Mouse (Mus musculus) heart, adult 18-20 months (tissue): ENCODE measurements at regions not wholly inside any gene's neighbourhood (a gene's known extent, or its start where the extent isn't known, plus 50 kb on each side); places are given as distances from the start of the nearest gene placed in this dataset.
A peak's percentile ranks its signal among the peaks of the same experiment; 100 is the strongest.

Experiments used
- DNase-seq, 2 experiments: peaks; one replicate each; pipeline ENCODE4 v3.0.0; 2021 to 2022; ENCODE audit warnings: mixed read lengths in 1 of 2

DNA sequence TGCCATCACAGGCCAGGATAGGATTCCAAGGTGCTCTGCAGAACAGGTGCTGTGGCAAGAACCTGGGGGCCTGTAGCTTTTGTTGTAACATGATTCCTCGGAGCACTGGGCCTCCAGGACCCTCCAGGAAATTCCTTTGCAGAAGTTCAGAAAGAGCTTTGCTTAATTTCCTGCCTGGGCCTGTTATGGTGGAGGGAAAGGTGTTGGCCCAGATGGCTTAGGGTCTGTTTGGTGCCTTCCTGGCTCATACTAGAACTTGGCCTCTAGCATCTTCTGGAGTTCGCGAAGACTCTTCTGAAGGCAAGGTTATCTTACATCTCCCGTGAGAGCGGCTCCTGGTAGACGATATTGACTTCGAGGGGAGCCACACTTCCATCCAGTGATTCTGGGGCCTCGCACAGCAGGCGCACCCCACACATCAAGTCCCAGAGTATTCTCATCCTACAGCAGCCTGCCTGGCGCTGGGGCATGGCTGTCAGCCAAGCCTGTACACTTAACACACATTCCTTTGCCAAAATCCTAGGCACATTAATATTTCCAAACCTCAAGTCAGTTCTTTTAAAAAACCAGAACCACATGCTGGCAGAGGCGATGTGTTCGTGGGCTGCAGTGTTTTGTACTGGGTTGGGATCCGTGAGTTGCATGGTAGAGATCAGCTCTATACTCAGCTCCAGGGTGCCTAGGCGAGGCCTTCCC is 54.5 kb upstream of the Cxcl14 start:
- no peak for DNase-seq

DNA sequence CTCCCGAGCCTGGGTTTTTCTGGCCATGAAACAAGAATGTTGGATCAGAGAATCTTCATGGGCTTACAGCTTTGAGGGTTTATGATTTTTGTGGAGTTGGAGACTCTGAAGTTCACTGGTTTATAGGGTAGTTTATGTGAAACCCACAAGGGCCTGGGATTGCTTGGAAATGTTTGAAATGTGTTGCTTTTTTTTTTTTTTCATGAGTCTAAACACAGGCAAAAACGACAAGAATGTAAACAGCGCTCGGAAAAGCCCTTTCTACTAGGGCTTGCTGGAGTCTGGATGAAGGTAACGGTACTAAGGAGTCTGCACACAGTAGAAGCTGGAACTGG is 55.0 kb upstream of the Cxcl14 start:
- DNase-seq = no peak

DNA sequence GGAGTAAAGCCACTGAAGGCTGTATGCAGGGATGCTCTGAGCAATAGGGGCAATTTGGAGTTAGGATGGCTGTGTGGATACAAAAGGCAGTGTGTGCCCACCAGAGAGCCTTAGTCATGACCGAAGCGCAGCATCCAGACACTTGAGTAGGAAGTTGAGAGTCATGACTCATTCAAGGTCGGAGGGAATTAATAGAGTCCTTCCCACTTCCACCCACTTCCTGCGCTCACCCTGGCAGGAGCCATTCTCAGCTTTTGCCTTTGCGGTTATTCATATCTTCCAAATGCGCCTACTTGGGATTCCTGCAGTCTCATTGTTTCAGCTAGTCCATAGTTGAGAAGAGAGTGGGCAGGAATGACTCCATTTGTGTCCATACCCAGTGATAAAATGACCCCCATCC is 56.1 kb upstream of the Cxcl14 start:
- DNase-seq = peak in 1 of 2 experiments; percentile 9

DNA sequence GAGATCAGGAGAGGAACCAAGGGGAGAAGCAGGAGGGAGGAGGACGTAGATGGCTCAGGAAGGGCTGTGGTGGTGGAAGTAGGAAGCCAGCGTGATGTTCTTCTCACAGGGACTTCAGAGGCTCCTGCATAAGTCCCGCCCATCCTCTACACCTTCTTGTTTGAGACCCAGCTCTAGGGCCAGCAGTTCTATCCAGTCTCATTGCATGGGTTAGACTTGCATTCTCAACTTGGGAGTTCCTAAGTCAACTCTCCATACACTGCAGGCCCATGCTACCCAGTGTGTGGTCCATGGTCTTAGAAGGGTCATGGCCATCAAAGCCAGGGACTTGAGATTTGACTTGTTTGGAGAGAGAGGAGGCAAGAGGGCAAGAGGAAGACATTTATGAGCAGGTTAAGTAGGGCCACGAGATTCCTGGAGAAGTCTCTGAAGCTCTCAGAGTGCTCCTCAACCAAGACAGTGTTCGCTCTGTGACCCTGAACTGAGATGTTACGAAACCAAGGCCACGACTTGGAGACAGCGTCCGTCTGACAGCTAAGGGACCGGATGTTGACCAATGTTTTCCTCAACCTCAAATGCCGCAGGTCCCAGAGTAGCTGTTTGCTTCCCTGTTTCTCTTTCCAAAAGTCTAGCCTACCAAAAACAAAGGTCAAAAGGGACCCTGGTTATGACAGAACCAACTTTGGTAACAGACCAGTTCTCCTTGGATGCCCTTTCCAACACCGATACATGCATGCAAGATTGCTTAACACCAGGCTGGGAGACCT is 56.7 kb upstream of the Cxcl14 start:
- DNase-seq = peak; percentile 24 to 72

DNA sequence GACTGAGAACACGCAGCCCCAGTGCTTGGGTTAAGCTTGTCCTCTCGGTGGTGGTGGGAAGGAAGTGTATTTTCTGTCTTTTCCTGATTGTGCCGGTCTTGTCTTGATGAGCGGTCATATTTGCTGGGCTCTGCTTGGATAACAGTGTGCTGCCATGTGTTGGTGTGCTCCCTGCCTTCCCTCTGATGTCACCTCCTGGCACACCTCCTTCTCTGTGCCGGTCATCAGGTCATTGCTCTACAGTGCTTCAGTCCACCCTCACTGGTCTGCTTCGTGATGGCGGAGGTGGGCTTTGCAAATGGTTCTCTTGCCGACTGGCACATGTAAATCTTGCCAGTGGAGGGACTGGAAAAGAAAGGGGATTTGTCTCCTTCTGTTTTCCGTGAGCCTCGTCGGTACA is 57.6 kb upstream of the Cxcl14 start:
- no peak for DNase-seq

DNA sequence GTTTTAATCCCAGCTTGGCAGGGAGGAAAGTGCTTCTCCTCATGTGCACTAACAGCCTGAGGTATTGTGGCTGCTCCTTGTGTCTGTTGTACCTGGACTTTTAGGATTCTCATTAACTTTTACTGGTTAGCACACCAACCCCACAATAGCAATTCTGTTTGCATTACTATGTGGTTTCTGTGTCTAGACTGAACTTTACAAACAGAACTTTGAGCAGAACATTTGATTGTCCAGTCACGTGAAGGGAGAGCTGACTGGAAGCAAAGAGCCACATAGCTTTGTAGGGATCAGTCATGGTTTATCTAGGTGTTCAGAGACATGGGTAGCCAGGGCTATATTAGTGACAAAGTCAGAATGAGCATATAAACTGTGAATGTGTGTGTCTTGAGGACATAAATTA is 58.3 kb upstream of the Cxcl14 start:
- DNase-seq = no peak

DNA sequence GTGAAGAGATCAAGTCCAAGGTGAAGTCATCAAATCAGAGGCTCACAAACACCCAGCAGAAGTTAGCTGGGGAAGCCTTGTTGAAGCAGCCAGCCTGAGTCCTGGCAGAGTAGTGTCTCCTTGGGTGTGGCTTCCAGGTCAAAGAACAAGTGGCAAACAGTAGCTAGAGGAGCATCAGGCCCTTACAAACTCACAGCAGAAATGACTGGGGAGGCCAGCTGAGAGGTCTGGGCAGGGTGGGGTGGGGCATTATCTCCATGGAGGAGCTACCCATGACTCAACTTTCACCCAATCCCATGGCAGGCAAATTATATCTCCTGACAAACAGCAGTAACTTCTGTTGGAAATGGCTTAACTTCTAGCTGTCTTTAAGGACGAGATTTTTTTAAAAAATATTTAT is 60.6 kb upstream of the Cxcl14 start:
- no peak for DNase-seq

DNA sequence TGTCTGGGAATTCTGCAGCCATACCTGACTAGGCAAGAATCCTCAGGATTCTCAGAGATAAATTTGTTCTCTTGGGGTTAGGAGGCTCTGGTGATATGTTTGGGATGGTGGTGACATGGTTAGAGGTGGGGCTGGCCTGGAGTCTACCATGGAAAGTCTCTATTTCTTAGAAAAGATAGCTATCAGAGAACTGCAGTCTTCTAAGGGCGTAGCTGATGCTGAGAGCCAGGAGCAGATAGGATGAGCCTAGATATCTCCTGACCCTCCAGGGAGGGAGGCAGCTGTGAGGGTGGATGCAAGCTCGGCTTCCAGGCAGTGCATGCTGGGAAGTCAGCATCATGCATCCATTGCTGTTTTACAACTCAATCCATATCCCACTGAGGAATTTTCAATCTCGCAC is 61.6 kb upstream of the Cxcl14 start:
- DNase-seq = no peak

DNA sequence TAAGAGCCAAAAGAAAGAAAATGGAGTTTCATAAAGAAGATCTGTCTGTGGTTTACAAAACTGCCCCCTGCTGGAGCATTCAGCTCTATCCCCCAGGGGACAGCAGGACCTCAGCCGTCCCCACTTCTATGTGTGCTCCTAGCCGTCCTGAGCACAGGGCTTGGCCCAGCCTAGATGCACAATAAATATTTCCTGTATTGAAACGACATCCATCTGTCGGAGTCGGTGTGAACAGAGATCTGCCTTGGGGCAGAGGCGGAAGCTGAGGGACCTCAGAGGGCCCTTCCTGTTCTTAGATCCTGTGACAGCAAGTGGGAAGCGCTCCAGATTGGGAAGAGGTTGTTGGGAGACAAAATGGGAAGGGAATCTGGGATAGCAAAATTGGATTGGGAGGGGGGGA is 62.5 kb upstream of the Cxcl14 start:
- DNase-seq = no peak

DNA sequence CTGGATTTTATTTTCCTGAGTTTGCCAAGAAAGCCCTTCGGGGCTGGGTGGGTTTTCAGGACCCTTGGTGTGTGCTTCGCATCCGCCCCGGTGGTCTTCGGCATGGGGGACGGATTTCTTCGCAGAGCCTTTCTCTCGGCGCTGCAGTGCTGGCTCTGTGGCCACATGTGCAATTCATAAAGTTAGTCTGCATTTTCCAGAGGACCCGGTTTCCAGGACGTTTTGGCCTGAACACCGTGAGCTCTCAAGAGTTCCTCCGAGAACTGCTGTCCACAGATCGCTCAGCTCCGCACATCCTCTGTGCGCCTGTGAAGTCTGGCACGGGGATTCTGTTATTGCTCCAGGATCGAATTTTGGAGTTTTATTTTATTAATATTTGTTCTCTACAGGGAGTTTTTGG is 63.2 kb upstream of the Cxcl14 start:
- peak in 1 of 2 experiments; percentile 27 for DNase-seq

DNA sequence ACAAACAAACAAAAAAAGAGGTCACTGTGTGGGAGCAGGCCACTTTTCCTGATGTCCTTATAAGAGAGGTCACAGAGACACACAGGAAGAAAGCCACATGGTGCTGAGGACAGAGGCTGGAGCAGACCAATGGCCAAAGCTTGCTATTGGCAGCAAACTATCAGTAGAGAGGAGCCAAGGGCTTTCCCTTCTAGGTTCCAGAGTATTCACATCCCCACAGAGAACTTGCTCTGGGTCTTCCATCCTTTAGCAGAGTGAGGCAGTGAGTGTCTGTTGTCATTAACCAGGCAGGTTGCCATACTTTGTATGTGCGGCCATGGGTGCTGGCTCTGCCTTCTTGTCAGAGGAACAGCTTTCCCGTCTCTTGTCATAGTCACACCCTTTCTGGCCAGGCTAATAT is 64.5 kb upstream of the Cxcl14 start:
- peak in 1 of 2 experiments; percentile 12 for DNase-seq

DNA sequence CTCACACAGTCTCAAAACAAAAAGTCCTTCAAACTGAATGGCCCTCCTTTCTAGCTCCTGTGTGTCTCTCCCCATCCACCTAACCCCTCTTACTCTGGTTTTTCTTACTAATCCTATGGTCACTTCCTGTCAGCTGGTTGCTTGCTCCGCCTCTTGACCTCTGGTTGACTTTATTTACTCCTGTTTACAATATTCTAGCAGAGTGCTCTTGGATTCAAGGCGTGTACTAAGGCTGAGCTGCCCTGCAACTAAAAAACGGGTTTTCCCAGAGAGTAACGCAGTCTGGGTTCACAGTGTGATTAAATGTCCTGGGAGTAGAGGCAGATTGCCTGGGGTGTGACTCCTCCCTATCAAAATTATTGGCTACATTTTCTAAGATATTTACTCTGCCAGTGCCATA is 64.2 kb upstream of the Gm3045 start:
- DNase-seq = no peak

DNA sequence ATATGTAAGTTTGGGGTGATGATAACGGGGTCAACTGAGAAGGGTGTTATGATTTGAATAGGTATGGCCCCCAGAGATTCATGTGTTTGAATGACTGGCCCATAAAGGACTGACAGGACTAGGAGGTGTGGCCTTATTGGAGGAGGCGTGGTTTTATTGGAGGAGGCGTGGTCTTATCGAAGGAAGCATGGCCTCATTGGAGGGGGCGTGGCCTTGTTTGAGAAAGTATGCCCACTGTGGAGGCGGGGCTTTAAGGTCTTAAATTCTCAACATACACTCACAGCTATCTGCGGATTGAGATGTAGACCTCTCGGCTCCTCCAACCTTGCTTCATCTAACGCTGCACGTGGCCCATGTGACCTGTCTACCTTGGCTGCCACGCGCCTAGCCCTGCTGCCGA is 63.7 kb upstream of the Gm3045 start:
- DNase-seq = no peak

DNA sequence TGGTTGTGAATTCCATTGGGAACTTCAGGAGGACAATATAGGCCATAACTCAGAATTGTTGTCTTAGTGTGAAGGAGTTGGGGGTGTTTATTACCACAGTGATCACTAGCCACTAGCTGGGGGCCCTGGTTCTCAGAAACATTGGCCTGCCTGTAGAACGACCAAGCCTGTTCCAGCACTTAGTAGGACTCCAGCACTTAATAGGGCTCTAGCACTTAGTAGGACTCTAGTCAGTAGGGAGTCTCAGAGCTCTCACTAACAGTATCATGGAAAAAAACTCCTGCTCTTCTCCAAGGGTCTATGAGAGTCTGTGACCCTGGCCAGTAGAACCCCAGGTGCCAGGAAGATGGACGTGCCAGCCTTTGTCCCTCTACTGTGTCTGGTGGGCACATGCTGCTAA is 56.8 kb upstream of the Gm3045 start:
- no peak for DNase-seq

DNA sequence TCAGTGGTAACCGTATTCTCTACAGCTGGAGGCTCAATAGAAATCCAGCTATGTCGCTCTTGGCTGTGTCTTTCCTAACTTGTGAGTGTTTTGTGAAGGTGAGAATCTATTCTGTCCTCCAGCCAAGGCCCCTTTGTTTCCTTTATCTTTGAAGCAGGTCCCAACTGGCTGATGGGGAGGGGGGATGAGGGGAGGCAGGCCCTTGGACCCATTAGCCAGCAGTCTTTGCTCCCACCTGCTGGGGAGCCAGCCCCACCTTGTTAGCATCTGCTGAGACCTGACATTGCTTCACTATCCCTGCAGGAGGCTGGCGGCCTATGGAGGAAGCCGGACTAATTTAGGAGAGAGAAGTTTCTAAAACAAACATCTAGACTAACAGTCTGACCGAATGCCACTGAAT is 55.0 kb upstream of the Gm3045 start:
- DNase-seq = no peak

DNA sequence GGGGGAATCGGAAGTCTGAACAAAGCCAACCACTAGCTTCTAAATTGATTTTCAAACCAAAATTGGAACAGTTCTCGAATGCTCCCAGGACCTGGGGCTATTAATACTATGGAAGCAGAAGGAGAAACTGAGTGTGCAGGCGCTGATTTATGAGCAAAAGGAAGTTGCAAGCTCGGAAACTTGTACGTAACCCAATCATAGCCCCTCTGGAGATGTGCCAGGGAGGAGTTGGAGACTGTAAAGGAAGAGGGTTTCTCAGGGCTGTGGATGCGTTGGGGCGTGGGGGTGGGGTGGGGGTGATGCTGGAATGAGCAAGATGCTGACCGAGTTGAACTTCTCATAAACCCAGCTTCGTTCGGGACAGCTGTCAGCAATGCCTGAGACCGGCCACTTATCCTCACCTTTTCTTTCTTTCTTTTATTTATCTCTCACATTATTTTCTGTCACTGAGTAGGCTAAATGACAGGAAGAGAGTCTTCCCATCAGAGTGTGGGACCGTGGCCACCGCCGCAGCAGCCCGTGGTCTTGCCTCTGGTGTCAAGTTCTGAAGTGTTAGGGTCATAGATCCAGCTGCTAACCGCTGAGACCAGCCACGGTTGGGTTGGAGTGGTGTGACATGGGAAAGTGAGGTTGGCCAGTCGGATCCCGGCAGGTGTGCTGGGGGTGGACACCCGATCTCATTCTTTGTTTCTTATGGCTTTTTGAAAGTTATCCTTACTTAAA is 54.2 kb upstream of the Gm3045 start:
- DNase-seq = no peak

DNA sequence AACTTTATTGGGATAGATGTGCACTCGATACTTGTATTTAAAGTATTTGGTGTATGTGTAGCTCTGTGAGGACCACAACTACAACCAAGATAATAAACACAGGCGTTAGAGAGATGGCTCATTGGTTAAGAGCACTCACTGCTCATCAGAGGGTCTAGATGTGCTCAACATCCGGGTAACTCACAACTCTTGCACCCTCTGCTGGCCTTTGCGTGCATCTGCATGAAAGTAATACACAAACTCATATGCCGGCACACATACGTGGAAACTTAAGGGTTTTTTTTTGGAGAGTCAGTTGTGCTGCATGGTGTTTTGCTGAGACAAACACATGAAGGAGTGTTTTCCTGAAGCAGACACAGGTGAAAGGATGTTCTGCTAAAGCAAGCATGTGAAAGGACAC is 53.7 kb upstream of the Gm3045 start:
- DNase-seq = no peak
